Mouse (Mus musculus): Measurements from ENCODE around the gene Nme2. TPM values are rescaled to one million over a fixed set of nuclear protein-coding genes. Genes with fewer than 3 reads are reported as not detected.

Gene Nme2
- polyA plus RNA-seq, 1 experiment from 2014 or later: 130 TPM

DNA sequence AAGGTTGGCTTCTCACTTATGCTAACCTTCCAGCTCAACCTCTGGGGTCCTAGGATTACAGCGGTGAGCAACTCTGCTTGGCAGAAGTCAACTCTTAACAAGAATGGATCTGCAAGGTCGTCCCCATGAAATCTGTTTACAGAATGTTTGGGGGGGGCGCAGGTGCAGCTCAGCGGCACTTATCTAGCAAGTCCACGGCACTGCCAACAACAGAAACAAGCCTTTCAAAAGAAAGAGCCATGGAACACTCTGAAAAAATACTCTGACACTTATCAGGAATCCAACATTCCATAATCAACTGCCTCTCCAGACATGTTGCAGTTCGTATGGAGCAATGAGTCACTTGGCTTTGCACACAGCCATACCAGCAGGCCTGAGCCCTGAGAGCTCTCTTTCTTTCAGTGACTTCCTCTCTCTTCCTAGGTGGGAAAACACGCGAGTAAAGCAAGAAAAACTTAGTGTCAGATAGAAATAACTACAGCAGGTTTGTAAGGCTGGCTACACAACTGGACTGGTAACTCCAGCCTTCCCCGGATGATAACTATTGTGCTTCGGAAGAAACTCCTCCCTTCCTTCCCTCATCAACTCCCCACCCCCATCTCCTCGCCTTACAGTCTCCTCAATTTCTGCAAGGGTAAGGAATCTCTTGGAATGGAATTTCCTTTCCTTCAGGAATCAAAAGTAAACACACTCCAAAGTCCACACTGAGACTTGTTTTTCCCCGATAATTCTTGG is 32.4 kb upstream of the Nme2 start:
- Histone ChIP-seq H3K9me3 (ENCODE audit: control insufficient read depth, low read length) (no peaks in the 10 kb centered on the region), H3K36me3 (ENCODE audit: control insufficient read depth, insufficient read depth, low read length) (no peaks in the 10 kb centered on the region), H3K4me3 (ENCODE audit: low read length) (no peak overlapping the region), H3K27me3 (replicated peaks; ENCODE audit: control insufficient read depth, insufficient read depth, low read length) (no peaks in the 10 kb centered on the region), H3K4me1 (ENCODE audit: control insufficient read depth, insufficient read depth, low read depth, low read length) (no peaks in the 10 kb centered on the region), H3K27ac (ENCODE audit: low read depth, low read length) (0 out of 2 replicates have a peak overlapping the region, but pooled peaks have one; percentile 8), H3K9ac (ENCODE audit: low read depth, low read length) (no peak overlapping the region), H3K4me2 (ENCODE audit: low read length) (no peak overlapping the region)
- ATAC-seq: no peak
- 66% methylated on average over 12 of the region's 12 CpGs for WGBS

DNA sequence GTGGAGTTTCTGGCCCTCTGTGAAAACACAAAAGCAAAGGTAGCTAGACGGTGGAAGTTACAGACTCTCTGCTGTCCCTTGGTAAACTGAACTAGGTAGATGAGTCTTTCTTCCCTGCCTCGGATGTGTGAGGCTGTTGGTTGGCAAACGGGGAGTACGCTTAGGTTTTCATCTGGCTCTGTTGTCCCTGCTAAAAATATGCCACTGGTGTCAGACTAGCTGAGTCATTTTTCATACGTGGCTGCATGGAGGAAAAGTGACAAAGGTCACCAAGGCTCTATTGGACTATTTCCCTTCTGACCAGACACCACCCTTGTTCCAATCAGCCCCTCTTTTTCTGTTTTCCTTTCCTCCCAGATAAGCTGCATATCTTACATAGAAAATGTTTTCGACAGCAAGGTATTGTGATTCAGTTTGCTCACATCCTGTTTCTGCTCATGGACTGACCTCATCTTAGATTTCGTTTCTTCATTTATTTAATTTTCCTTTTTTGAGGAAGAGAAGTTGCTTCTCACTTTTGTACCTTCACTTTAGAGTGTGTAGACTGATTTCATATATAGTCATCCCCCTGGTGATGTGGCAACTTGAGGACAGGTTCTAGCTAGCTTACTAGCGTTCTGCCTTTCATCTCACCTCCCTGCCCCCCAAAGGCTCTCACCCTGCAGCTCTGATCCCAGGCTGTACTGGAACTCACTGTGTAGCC is 31.7 kb upstream of the Nme2 start:
- no peak for ATAC-seq
- WGBS: 71% methylated on average over 8 of the region's 8 CpGs
- Histone ChIP-seq H3K36me3 (ENCODE audit: control insufficient read depth, insufficient read depth, low read length) (no peaks in the 10 kb centered on the region), H3K9ac (ENCODE audit: low read depth, low read length) (no peak overlapping the region), H3K27ac (ENCODE audit: low read depth, low read length) (no peak overlapping the region), H3K4me1 (ENCODE audit: control insufficient read depth, insufficient read depth, low read depth, low read length) (no peaks in the 10 kb centered on the region), H3K27me3 (replicated peaks; ENCODE audit: control insufficient read depth, insufficient read depth, low read length) (no peaks in the 10 kb centered on the region), H3K9me3 (ENCODE audit: control insufficient read depth, low read length) (no peaks in the 10 kb centered on the region), H3K4me2 (ENCODE audit: low read length) (no peak overlapping the region), H3K4me3 (ENCODE audit: low read length) (no peak overlapping the region)

DNA sequence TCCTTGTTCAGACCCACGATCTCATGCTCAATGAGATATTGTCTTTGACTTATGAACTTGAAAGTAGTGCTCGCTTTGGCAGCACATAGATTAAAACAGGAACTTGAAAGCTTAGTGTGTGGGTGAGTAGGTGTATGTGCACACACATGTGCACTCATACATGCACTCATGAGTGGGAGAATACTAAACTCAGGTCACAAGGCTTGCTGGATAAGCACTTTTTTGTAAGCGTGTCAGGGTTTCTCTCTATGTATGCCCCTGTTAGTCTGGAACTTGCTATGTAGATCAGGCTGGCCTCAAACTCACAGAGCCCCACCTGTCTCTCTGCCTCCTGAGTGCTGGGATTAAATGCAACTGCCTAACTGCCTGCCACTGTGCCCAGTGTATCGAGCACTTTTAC is 31.0 kb upstream of the Nme2 start:
- WGBS: 89% methylated on average over 4 of the region's 4 CpGs
- Histone ChIP-seq H3K9ac (ENCODE audit: low read depth, low read length) (no peak overlapping the region), H3K4me1 (ENCODE audit: control insufficient read depth, insufficient read depth, low read depth, low read length) (no peaks in the 10 kb centered on the region), H3K4me3 (ENCODE audit: low read length) (no peak overlapping the region), H3K27ac (ENCODE audit: low read depth, low read length) (no peak overlapping the region), H3K4me2 (ENCODE audit: low read length) (no peak overlapping the region), H3K9me3 (ENCODE audit: control insufficient read depth, low read length) (no peaks in the 10 kb centered on the region), H3K36me3 (ENCODE audit: control insufficient read depth, insufficient read depth, low read length) (no peaks in the 10 kb centered on the region), H3K27me3 (replicated peaks; ENCODE audit: control insufficient read depth, insufficient read depth, low read length) (no peaks in the 10 kb centered on the region)
- ATAC-seq: no peak

DNA sequence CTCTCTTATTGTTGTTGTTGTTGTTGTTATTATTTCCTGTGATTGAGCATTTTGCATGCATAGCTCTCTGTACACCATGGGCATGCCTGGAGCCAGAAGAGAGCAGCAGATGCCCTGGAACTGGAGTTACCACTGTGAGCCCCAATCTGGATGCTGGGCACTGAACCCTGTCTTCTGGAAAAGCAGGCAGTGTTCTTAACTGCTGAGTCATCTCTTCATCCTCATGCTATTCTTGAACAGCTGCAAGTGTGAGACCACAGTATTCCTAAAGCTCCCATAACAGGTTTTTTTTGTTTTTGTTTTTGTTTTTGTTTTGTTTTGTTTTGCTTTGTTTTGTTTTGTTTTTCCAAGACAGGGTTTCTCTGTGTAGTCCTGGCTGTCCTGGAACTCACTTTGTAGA is 30.2 kb upstream of the Nme2 start:
- Histone ChIP-seq H3K36me3 (ENCODE audit: control insufficient read depth, insufficient read depth, low read length) (no peaks in the 10 kb centered on the region), H3K4me3 (ENCODE audit: low read length) (no peak overlapping the region), H3K27me3 (replicated peaks; ENCODE audit: control insufficient read depth, insufficient read depth, low read length) (no peaks in the 10 kb centered on the region), H3K4me1 (ENCODE audit: control insufficient read depth, insufficient read depth, low read depth, low read length) (no peaks in the 10 kb centered on the region), H3K27ac (ENCODE audit: low read depth, low read length) (no peak overlapping the region), H3K9me3 (ENCODE audit: control insufficient read depth, low read length) (no peaks in the 10 kb centered on the region), H3K9ac (ENCODE audit: low read depth, low read length) (no peak overlapping the region), H3K4me2 (ENCODE audit: low read length) (no peak overlapping the region)
- no peak for ATAC-seq

- no peaks in the 10 kb centered on the region for H3K36me3 ChIP-seq (ENCODE audit: control insufficient read depth, insufficient read depth, low read length)
- H3K4me1 ChIP-seq (ENCODE audit: control insufficient read depth, insufficient read depth, low read depth, low read length): no peaks in the 10 kb centered on the region
- 87% methylated on average over 5 of the region's 5 CpGs for WGBS
- H3K4me2 ChIP-seq (ENCODE audit: low read length): no peak overlapping the region
- no peaks in the 10 kb centered on the region for H3K27me3 ChIP-seq (replicated peaks; ENCODE audit: control insufficient read depth, insufficient read depth, low read length)
- no peak for ATAC-seq
- no peak overlapping the region for H3K4me3 ChIP-seq (ENCODE audit: low read length)
- no peak overlapping the region for H3K27ac ChIP-seq (ENCODE audit: low read depth, low read length)
- H3K9me3 ChIP-seq (ENCODE audit: control insufficient read depth, low read length): no peaks in the 10 kb centered on the region
- H3K9ac ChIP-seq (ENCODE audit: low read depth, low read length): no peak overlapping the region
Measured at GRCm38 (mm10) chr11:93985265-93985664, 29.2 kb upstream of the Nme2 start.

DNA sequence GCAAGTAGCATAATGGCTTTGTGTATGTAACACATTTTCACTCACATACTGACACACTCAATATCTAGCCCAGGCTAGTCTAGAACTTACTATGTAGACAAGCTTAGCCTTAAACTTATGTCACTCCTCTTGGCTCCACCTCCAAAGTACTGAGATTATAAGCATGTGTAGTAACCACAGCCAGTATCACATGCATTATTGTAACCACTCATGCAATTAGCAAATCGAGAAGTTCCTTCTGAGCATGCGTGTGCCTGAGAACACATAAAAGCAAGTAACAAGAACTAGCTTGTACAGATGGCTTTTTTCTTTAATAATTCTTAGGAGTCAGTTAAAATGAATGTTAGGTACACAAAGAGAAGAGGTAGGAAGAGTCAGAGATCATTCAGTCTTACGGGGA is 28.6 kb upstream of the Nme2 start:
- H3K27me3 ChIP-seq (replicated peaks; ENCODE audit: control insufficient read depth, insufficient read depth, low read length): no peaks in the 10 kb centered on the region
- WGBS: 95% methylated on average over 3 of the region's 3 CpGs
- no peaks in the 10 kb centered on the region for H3K36me3 ChIP-seq (ENCODE audit: control insufficient read depth, insufficient read depth, low read length)
- H3K9me3 ChIP-seq (ENCODE audit: control insufficient read depth, low read length): no peaks in the 10 kb centered on the region
- no peak for ATAC-seq
- H3K4me1 ChIP-seq (ENCODE audit: control insufficient read depth, insufficient read depth, low read depth, low read length): no peaks in the 10 kb centered on the region
- H3K27ac ChIP-seq (ENCODE audit: low read depth, low read length): no peak overlapping the region
- H3K9ac ChIP-seq (ENCODE audit: low read depth, low read length): no peak overlapping the region
- H3K4me2 ChIP-seq (ENCODE audit: low read length): no peak overlapping the region
- no peak overlapping the region for H3K4me3 ChIP-seq (ENCODE audit: low read length)

DNA sequence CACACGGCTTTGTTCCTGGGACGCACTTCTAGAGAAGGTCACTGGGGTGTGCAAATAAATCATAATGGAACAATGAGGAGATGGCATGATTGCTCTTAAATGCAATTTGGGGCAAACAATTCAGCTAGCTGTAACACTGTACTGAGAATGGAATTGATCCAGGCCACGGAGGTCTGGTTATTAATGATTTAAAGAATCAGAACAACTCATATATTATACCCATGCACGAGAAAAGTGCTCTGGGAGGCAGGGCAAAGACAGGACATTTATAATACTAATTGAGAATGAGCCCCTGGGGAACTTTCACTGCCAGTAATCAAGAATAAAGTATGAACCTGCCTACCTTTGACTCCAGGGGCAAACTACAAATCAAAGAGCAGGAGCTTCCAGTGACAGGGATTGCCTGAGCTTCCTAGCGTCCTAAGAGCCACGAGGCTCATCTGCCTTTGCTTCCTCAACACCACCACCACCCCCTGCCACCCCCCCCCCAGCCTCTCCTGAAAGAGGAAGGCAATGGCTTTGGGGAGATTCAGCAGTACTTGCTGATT is 23.5 kb upstream of the Nme2 start:
- Histone ChIP-seq H3K9ac (ENCODE audit: low read depth, low read length) (no peak overlapping the region), H3K4me3 (ENCODE audit: low read length) (no peak overlapping the region), H3K36me3 (ENCODE audit: control insufficient read depth, insufficient read depth, low read length) (no peaks in the 10 kb centered on the region), H3K9me3 (ENCODE audit: control insufficient read depth, low read length) (no peaks in the 10 kb centered on the region), H3K27ac (ENCODE audit: low read depth, low read length) (no peak overlapping the region), H3K4me1 (ENCODE audit: control insufficient read depth, insufficient read depth, low read depth, low read length) (no peaks in the 10 kb centered on the region), H3K27me3 (replicated peaks; ENCODE audit: control insufficient read depth, insufficient read depth, low read length) (no peaks in the 10 kb centered on the region), H3K4me2 (ENCODE audit: low read length) (no peak overlapping the region)
- WGBS: 43% methylated on average over 6 of the region's 6 CpGs
- no peak for ATAC-seq

DNA sequence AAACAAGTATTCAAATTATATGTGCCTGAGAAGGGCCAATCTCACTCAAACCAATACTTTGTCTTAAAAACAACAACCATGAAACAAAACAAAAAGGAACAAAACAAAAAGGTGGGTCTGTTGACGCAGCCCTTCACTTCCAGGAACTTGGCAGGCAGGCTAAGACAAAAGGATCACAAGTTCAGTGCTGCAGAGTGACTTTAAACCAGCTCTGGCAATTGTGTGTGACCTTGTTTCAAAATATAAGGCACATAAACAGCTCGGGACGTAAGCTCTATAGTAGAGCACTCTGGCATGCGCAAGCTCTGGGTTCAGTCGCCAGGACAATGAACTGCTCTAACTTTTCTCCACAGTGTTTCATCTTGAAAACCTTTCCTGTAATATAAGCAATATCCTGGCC is 16.9 kb upstream of the Nme2 start:
- Histone ChIP-seq H3K4me3 (ENCODE audit: low read length) (no peak overlapping the region), H3K27me3 (replicated peaks; ENCODE audit: control insufficient read depth, insufficient read depth, low read length) (no peaks in the 10 kb centered on the region), H3K4me1 (ENCODE audit: control insufficient read depth, insufficient read depth, low read depth, low read length) (no peaks in the 10 kb centered on the region), H3K36me3 (ENCODE audit: control insufficient read depth, insufficient read depth, low read length) (no peaks in the 10 kb centered on the region), H3K4me2 (ENCODE audit: low read length) (no peak overlapping the region), H3K27ac (ENCODE audit: low read depth, low read length) (no peak overlapping the region), H3K9me3 (ENCODE audit: control insufficient read depth, low read length) (no peaks in the 10 kb centered on the region), H3K9ac (ENCODE audit: low read depth, low read length) (no peak overlapping the region)
- ATAC-seq: no peak
- 87% methylated on average over 5 of the region's 5 CpGs for WGBS

DNA sequence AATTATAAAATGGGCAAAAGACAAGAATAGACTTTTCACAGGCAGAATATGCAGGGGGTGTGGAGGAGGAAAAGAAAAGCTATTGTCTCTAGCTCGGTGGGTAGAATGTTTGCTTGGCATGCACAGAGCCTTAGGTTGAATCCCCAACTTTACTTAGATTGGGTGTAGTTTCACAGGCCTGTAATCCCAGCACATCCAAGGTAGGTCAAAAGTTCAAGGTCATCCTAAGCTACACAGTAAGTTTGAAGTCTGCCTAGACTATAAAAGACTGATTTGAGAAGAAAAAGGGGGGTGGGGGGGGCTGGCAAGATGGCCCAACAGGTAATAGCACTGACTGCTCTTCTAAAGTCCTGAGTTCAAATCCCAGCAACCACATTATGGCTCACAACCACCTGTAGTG is 13.7 kb upstream of the Nme2 start:
- H3K27me3 ChIP-seq (replicated peaks; ENCODE audit: control insufficient read depth, insufficient read depth, low read length): no peaks in the 10 kb centered on the region
- 65% methylated on average over 1 of the region's 1 CpGs for WGBS
- H3K36me3 ChIP-seq (ENCODE audit: control insufficient read depth, insufficient read depth, low read length): peaks cover 10% of the 10 kb centered on the region
- ATAC-seq: no peak
- no peaks in the 10 kb centered on the region for H3K9me3 ChIP-seq (ENCODE audit: control insufficient read depth, low read length)
- H3K4me3 ChIP-seq (ENCODE audit: low read length): no peak overlapping the region
- peaks cover 9% of the 10 kb centered on the region for H3K4me1 ChIP-seq (ENCODE audit: control insufficient read depth, insufficient read depth, low read depth, low read length)
- H3K27ac ChIP-seq (ENCODE audit: low read depth, low read length): no peak overlapping the region
- H3K4me2 ChIP-seq (ENCODE audit: low read length): no peak overlapping the region
- no peak overlapping the region for H3K9ac ChIP-seq (ENCODE audit: low read depth, low read length)
